13 mouse cellular contexts compared by ENCODE assay signal in the genomic region with DNA sequence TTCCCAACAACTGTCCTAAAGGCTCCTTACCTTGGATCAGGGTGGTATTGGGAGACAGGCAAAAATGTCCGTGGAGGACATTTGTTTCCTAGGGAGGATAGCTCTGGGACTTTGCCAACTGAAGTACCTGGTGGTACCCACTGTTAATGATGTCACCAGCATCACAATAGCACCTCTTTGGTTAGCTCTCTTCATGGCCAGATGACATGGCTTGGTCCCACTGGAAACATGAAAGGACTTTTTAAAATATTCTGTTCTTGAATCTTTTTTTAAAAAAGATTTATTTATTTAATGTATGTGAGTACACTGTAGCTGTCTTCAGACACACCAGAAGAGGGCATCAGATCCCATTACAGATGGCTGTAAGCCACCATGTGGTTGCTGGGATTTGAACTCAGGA. TPM values are rescaled to one million over a fixed set of nuclear protein-coding genes. Genes with fewer than 3 reads are reported as not detected.
"Had no signal": no experiment of that assay in that cellular context is flagged by ENCODE, and none has a peak within 500 bp of the region (broad histone marks: within the 10 kb centered on the region; RNA-seq: fewer than 3 reads in every experiment).

A gene (minus strand): TSS at position 101 of the 400 bp plus-strand sequence.

RNA-seq across cellular contexts. Expression of the gene that starts here (rescaled TPM):
- polyA plus RNA-seq: neural tube, embryonic 12.5 days; neural tube, embryonic 13.5 days; neural tube, embryonic 14.5 days; neural tube, embryonic 15.5 days; small intestine, adult 2 months; spleen, adult 2 months; stomach, embryonic 14.5 days; stomach, embryonic 15.5 days; stomach, embryonic 16.5 days; stomach, postnatal 0 days; thymus, adult 2 months; thymus, postnatal 0 days; urinary bladder, adult 2 months had no signal
